Mouse (Mus musculus): ENCODE measurements around the gene Ift20. TPM values are rescaled to one million over a fixed set of nuclear protein-coding genes. Genes with fewer than 3 reads are reported as not detected.
"Not testable (repeated sequence)": the region's sequence is repeated elsewhere in the genome, so short reads cannot be mapped to it uniquely, and the experiment has no call there.

The Ift20 gene
- total and polyA plus RNA-seq, 3 experiments = 46.3 to 142 (median 118) TPM

DNA sequence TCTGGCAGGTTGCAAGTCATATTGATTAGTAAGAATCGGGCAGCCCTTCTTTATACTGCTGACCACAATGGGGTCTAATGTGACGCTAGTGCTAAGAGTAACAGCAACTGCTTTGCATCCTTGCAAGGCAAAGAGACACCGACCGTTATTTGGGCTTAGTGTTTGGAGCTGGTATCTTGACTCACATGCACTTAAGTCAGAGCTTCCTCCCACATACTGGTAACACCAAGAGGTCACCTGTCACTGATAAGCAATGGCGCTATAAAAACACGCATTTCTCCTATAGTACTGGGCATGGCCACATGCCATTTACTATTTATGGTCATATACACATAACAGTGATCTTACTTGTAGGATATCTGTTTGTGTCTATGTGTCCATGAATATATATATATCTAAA, 46.7 kb downstream of the Ift20 start:
- Histone ChIP-seq H3K4me3 (ENCODE audit: low read depth, low read length) (no peak overlapping the region), H3K9me3 (replicated peaks) (no peaks in the 10 kb centered on the region), H3K27me3 (ENCODE audit: insufficient read depth, low read length) (no peaks in the 10 kb centered on the region), H3K4me1 (ENCODE audit: insufficient read depth, low read depth, low read length) (no peaks in the 10 kb centered on the region), H3K36me3 (replicated peaks) (peaks cover 45% of the 10 kb centered on the region)
- ATAC-seq (ENCODE audit: extremely low read depth, insufficient number of reproducible peaks, low FRiP score, poor library complexity, severe bottlenecking) (no peak), DNase-seq (ENCODE audit: low spot score) (no peak)
- no peak for TF ChIP-seq TAL1 (conservative IDR thresholded peaks at IDR 0.05; ENCODE audit: low read depth, low read length)
- no peak for TF ChIP-seq GATA1 (IDR thresholded peaks at IDR 0.05; ENCODE audit: borderline replicate concordance, low read length)
- no peak for TF ChIP-seq POLR2AphosphoS5 (IDR thresholded peaks at IDR 0.05; ENCODE audit: insufficient replicate concordance, low read depth, low read length)
- TF ChIP-seq GATA2 (IDR thresholded peaks at IDR 0.05; ENCODE audit: borderline replicate concordance, low read depth, low read length) = no peak
- TF ChIP-seq CTCF (IDR thresholded peaks at IDR 0.05; ENCODE audit: low read depth, low read length) = no peak

DNA sequence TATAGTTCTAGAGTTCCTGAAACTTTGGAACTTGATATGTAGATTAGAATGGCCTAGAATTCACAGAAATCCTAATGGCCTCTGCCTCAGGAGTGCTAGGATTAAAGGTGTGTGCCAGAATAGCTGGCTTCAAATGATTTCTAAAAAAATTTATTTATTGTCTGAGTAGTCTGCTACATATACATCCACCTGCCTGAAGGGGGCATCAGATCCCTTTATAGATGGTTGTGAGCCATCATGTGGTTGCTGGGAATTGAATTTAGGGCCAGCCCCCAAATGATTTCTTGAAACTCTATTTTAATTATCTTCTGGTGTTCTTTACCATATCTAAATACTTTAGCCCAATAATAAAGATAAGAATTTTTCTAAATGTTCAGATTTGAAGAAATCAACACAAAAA, 49.9 kb downstream of the Ift20 start:
- H3K36me3 ChIP-seq (replicated peaks) = peaks cover 34% of the 10 kb centered on the region
- TF ChIP-seq POLR2AphosphoS5 (IDR thresholded peaks at IDR 0.05; ENCODE audit: insufficient replicate concordance, low read depth, low read length) (no peak), TAL1 (conservative IDR thresholded peaks at IDR 0.05; ENCODE audit: low read depth, low read length) (no peak), GATA2 (IDR thresholded peaks at IDR 0.05; ENCODE audit: borderline replicate concordance, low read depth, low read length) (no peak), CTCF (IDR thresholded peaks at IDR 0.05; ENCODE audit: low read depth, low read length) (no peak), GATA1 (IDR thresholded peaks at IDR 0.05; ENCODE audit: borderline replicate concordance, low read length) (no peak)
- H3K9me3 ChIP-seq (replicated peaks) = no peaks in the 10 kb centered on the region
- H3K27me3 ChIP-seq (ENCODE audit: insufficient read depth, low read length) = no peaks in the 10 kb centered on the region
- no peaks in the 10 kb centered on the region for H3K4me1 ChIP-seq (ENCODE audit: insufficient read depth, low read depth, low read length)
- DNase-seq (ENCODE audit: low spot score) (no peak), ATAC-seq (ENCODE audit: extremely low read depth, insufficient number of reproducible peaks, low FRiP score, poor library complexity, severe bottlenecking) (no peak)
- H3K4me3 ChIP-seq (ENCODE audit: low read depth, low read length) = no peak overlapping the region

DNA sequence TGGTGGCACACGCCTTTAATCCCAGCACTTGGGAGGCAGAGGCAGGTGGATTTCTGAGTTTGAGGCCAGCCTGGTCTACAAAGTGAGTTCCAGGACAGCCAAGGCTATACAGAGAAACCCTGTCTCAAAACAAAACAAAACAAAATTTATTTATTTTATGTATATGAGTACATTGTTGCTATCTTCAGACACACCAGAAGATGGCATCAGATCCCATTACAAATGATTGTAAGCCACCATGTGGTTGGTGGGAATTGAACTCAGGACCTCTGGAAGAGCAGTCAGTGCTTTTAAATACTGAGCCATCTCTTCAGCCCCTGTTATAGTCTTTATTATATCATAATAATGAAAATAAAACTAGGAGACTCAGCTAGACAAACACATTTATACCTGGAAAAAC, 51.5 kb downstream of the Ift20 start:
- DNase-seq (ENCODE audit: low spot score); H3K4me1 ChIP-seq (ENCODE audit: insufficient read depth, low read depth, low read length); ATAC-seq (ENCODE audit: extremely low read depth, insufficient number of reproducible peaks, low FRiP score, poor library complexity, severe bottlenecking); H3K27me3 ChIP-seq (ENCODE audit: insufficient read depth, low read length); H3K4me3 ChIP-seq (ENCODE audit: low read depth, low read length); H3K9me3 ChIP-seq (replicated peaks): not testable (repeated sequence)
- H3K36me3 ChIP-seq (replicated peaks) = peaks cover 29% of the 10 kb centered on the region

Other genes with a start within 250 kb of the Ift20 start
- 2.5 and 3.7 TPM in 2 replicates for gene BC030499, start 245.5 kb upstream of the Ift20 start, total RNA-seq (2014; fragmentation: Nextera tagmentation)
- 0.99 and 1.2 TPM in 2 replicates for gene BC030499, start 245.5 kb upstream of the Ift20 start, total RNA-seq (2017)
- gene BC030499, start 245.5 kb upstream of the Ift20 start, polyA plus RNA-seq (2012) = 0.04 TPM in 1 of 2 replicates, not detected in the other
- gene Spag5, start 234.8 kb upstream of the Ift20 start, total RNA-seq (2014; fragmentation: Nextera tagmentation) = 70.7 and 71.3 TPM in 2 replicates
- gene Spag5, start 234.8 kb upstream of the Ift20 start, total RNA-seq (2017) = 60.8 and 66.5 TPM in 2 replicates
- 55.3 and 77.5 TPM in 2 replicates for gene Spag5, start 234.8 kb upstream of the Ift20 start, polyA plus RNA-seq (2012)
- 0.83 and 4.3 TPM in 2 replicates for gene Aldoc, start 213.4 kb upstream of the Ift20 start, total RNA-seq (2014; fragmentation: Nextera tagmentation)
- 10.2 and 12.9 TPM in 2 replicates for gene Aldoc, start 213.4 kb upstream of the Ift20 start, total RNA-seq (2017)
- gene Aldoc, start 213.4 kb upstream of the Ift20 start, polyA plus RNA-seq (2012) = 7.2 and 10.6 TPM in 2 replicates
- gene Pigs, start 207.9 kb upstream of the Ift20 start, total RNA-seq (2014; fragmentation: Nextera tagmentation) = 30.5 and 36.8 TPM in 2 replicates
- 13.9 and 14.1 TPM in 2 replicates for gene Pigs, start 207.9 kb upstream of the Ift20 start, total RNA-seq (2017)
- 60.4 and 74.5 TPM in 2 replicates for gene Pigs, start 207.9 kb upstream of the Ift20 start, polyA plus RNA-seq (2012)
- gene Unc119, start 192.9 kb upstream of the Ift20 start, total RNA-seq (2014; fragmentation: Nextera tagmentation) = 4.3 and 6.7 TPM in 2 replicates
- gene Unc119, start 192.9 kb upstream of the Ift20 start, total RNA-seq (2017) = 10.3 and 11.8 TPM in 2 replicates
- gene Unc119, start 192.9 kb upstream of the Ift20 start, polyA plus RNA-seq (2012) = 8.2 and 8.8 TPM in 2 replicates
- not detected in 2 replicates for gene Foxn1, start 149.8 kb upstream of the Ift20 start, total RNA-seq (2014; fragmentation: Nextera tagmentation)
- 0.05 TPM in 1 of 2 replicates, not detected in the other for gene Foxn1, start 149.8 kb upstream of the Ift20 start, total RNA-seq (2017)
- not detected in 2 replicates for gene Foxn1, start 149.8 kb upstream of the Ift20 start, polyA plus RNA-seq (2012)
- gene Slc13a2, start 114.1 kb upstream of the Ift20 start, total RNA-seq (2014; fragmentation: Nextera tagmentation) = not detected in 2 replicates
- not detected in 2 replicates for gene Slc13a2, start 114.1 kb upstream of the Ift20 start, total RNA-seq (2017)
- gene Slc13a2, start 114.1 kb upstream of the Ift20 start, polyA plus RNA-seq (2012) = not detected in 2 replicates
- not detected in 2 replicates for gene Slc46a1, start 70.7 kb upstream of the Ift20 start, total RNA-seq (2014; fragmentation: Nextera tagmentation)
- 0.11 and 0.12 TPM in 2 replicates for gene Slc46a1, start 70.7 kb upstream of the Ift20 start, total RNA-seq (2017)
- not detected in 2 replicates for gene Slc46a1, start 70.7 kb upstream of the Ift20 start, polyA plus RNA-seq (2012)
- gene Sarm1, start 38.6 kb upstream of the Ift20 start, total RNA-seq (2014; fragmentation: Nextera tagmentation) = not detected in 2 replicates
- gene Sarm1, start 38.6 kb upstream of the Ift20 start, total RNA-seq (2017) = 0.06 and 0.22 TPM in 2 replicates
- not detected in 2 replicates for gene Sarm1, start 38.6 kb upstream of the Ift20 start, polyA plus RNA-seq (2012)
- gene Vtn, start 37.3 kb upstream of the Ift20 start, total RNA-seq (2014; fragmentation: Nextera tagmentation) = not detected in 2 replicates
- gene Vtn, start 37.3 kb upstream of the Ift20 start, total RNA-seq (2017) = not detected in 2 replicates
- not detected in 2 replicates for gene Vtn, start 37.3 kb upstream of the Ift20 start, polyA plus RNA-seq (2012)
- not detected in 2 replicates for gene Sebox, start 32.9 kb upstream of the Ift20 start, total RNA-seq (2014; fragmentation: Nextera tagmentation)
- gene Sebox, start 32.9 kb upstream of the Ift20 start, total RNA-seq (2017) = 0.23 TPM in 1 of 2 replicates, not detected in the other
- not detected in 2 replicates for gene Sebox, start 32.9 kb upstream of the Ift20 start, polyA plus RNA-seq (2012)
- 19.7 and 25.8 TPM in 2 replicates for gene Tmem199, start 24.2 kb upstream of the Ift20 start, total RNA-seq (2014; fragmentation: Nextera tagmentation)
- gene Tmem199, start 24.2 kb upstream of the Ift20 start, total RNA-seq (2017) = 51.6 and 60.5 TPM in 2 replicates
- gene Tmem199, start 24.2 kb upstream of the Ift20 start, polyA plus RNA-seq (2012) = 15.8 and 17.4 TPM in 2 replicates
- gene Poldip2, start 24.2 kb upstream of the Ift20 start, total RNA-seq (2014; fragmentation: Nextera tagmentation) = 72.5 and 92.3 TPM in 2 replicates
- gene Poldip2, start 24.2 kb upstream of the Ift20 start, total RNA-seq (2017) = 62.0 and 72.9 TPM in 2 replicates
- 66.1 and 73.0 TPM in 2 replicates for gene Poldip2, start 24.2 kb upstream of the Ift20 start, polyA plus RNA-seq (2012)
- 11.7 and 12.9 TPM in 2 replicates for gene Tnfaip1, start within 50 bp of the Ift20 start, total RNA-seq (2014; fragmentation: Nextera tagmentation)
- 3.7 and 3.8 TPM in 2 replicates for gene Tnfaip1, start within 50 bp of the Ift20 start, total RNA-seq (2017)
- 5.1 and 6.0 TPM in 2 replicates for gene Tnfaip1, start within 50 bp of the Ift20 start, polyA plus RNA-seq (2012)
- gene Tmem97, start 14.4 kb downstream of the Ift20 start, total RNA-seq (2014; fragmentation: Nextera tagmentation) = 54.8 and 65.1 TPM in 2 replicates
- gene Tmem97, start 14.4 kb downstream of the Ift20 start, total RNA-seq (2017) = 67.8 and 70.1 TPM in 2 replicates
- gene Tmem97, start 14.4 kb downstream of the Ift20 start, polyA plus RNA-seq (2012) = 30.4 and 30.8 TPM in 2 replicates
- gene Nlk, start 161.0 kb downstream of the Ift20 start, total RNA-seq (2014; fragmentation: Nextera tagmentation) = 28.4 and 29.4 TPM in 2 replicates
- 29.6 and 32.9 TPM in 2 replicates for gene Nlk, start 161.0 kb downstream of the Ift20 start, total RNA-seq (2017)
- 7.2 and 8.2 TPM in 2 replicates for gene Nlk, start 161.0 kb downstream of the Ift20 start, polyA plus RNA-seq (2012)
- 26.0 and 29.9 TPM in 2 replicates for gene Ccnq, start 215.4 kb downstream of the Ift20 start, total RNA-seq (2014; fragmentation: Nextera tagmentation)
- 36.1 and 41.1 TPM in 2 replicates for gene Ccnq, start 215.4 kb downstream of the Ift20 start, total RNA-seq (2017)
- gene Ccnq, start 215.4 kb downstream of the Ift20 start, polyA plus RNA-seq (2012) = 50.8 and 51.4 TPM in 2 replicates

Data from G1E (cell line).